Mouse (Mus musculus) ovary, postnatal 10 days (tissue): ENCODE results near the gene Ndufb5.
"Not testable (repeated sequence)": the region's sequence is repeated elsewhere in the genome, so short reads cannot be mapped to it uniquely, and the experiment has no call there.

Source experiments
- DNase-seq: peaks from one replicate; pipeline ENCODE4 v3.0.0; 2022; ENCODE audit warnings: low spot score

Ndufb5 gene

DNA sequence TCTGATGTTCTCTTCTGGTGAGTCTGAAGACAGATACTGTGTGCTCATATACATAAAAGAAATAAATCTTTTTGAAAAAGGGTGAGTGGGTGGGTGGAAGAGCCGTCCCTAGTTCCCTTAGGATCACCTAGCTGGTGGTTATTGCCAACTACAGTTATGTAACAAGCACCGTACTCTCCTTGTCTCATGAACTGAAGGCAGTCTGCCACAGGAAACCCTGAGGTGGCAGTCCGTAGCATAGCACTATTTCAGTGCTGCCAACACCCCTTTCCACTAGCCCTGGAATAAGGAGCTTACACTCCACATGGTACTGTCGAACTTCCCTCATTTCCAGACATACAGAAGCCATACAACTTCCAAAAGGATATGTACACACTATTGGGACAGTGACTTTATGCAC, 8.9 kb upstream of the Ndufb5 start:
- no peak for DNase-seq

DNA sequence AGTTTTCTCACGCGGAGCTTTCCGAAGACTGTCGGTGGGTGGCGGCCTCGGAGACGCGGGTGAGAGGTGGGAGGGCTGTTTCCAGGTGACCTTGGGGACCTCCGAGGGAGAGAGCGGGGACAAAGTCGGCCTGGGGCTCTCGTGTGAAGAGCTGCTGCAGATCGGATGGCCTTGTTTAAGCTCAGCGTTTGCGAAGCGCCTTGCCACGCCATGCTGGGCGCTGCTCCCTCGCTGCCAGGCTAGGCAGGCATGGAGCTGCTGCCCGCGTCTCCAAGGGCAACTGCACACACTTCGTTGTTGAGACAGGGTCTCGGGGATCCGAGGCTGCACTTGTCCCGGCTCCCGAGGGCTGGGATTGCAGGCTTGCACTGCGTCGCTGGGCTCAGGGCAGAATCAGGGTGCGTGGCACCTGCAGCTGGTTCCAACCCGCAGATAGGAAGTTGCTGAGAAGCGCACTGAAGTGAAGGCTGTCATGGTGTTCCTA, 424 bp downstream of the Ndufb5 start, which contains the start of gene Mrpl47:
TSS of gene Mrpl47 (minus strand) at position 434 of the 484 bp plus-strand sequence.
- DNase-seq: peak; percentile 4

DNA sequence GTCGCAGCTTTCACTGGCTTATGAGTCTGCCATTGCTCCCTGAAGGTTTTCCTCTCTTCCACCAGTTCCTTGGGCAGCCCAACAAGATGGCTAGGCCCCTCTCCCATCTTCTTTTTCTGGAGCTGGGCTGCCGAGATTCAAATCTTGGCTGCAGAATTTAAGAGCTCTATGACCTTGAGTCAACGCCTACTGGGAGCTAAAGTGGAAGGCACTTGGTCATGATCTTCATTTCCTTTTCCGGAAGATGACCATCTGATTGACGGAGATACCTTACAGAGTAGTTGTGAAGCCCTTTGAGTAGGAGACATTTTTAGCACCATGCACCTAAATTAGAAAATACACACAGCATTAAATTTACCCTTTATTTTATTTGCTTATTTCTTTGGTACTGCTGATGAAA, 1.8 kb downstream of the Ndufb5 start:
- DNase-seq: no peak

DNA sequence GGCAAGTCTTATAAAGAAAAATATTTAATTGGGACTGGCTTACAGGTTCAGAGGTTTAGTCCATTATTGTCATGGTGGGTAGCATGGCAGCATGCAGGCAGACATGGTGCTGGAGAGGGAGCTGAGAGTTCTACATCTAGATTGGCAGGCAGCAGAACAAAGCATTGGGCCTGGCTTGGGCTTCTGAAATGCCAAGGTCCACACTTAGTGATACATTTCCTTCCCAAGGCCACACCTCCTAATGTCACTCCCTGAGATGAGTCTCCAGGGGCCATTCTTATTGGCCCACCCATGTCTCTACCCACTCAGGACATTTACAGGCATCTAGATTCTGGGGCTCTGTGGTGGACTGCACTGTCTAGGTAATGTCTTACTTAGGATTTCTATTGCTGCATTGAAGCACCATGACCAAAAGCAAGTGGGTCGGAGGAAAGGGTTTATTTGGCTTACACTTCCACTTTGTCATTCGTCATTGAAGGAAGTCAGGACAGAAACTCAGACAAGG, 5.5 kb downstream of the Ndufb5 start:
- DNase-seq: no peak

DNA sequence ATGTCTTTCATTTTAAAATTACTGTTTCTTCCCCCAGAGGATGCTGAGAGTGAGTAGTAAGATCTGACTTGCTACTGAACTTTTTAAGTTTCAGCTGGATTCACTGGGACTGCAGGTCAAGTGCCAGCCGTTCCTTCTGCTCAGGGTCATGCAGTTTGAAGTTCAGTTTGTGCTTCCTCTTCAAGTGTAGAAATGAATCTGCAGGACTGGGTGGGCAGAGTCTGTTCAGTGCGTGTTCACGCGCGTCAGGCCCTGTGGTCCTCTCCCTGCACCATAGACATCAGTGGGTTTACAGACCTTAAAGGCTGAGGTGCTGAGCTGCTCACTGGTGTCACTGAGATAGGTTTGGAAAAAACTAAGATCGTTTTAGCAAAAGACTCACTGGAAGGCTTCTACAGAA, 8.2 kb downstream of the Ndufb5 start:
- DNase-seq: no peak

DNA sequence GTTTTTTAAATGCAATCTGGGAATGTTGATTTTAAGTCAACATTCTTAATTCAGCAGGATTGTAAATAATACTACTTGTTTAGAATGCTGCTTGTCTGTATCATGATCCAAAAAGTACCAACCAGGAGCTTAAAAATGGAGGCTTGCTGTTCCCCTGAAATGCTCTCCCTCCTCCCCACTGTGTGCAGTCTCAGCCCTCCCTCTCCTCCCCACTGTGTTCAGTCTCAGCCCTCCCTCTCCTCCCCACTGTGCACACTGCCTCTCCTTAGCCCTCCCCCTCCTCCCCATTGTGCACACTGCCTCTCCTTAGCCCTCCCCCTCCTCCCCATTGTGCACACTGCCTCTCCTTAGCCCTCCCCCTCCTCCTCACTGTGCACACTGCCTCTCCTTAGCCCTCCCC, 8.6 kb downstream of the Ndufb5 start:
- DNase-seq: not testable (repeated sequence)

DNA sequence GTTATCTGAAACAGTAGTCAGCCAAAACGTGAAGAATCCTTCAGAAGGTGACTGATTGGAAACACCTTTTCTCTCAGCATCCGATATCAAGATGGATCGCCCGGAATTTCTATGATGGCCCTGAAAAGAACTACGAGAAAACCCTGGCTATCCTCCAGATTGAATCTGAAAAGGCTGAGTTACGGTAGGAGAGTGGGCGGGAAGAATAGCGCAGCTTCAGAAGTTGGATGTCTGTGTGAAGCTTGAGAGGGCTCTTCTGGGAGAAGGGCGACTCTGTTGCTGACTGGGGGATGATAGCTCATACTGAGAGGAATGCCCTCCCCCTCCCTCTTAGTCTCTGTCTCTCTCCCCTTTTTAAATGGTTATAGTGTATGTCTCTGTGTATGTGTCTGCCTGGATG, 11.6 kb downstream of the Ndufb5 start:
- DNase-seq: no peak

DNA sequence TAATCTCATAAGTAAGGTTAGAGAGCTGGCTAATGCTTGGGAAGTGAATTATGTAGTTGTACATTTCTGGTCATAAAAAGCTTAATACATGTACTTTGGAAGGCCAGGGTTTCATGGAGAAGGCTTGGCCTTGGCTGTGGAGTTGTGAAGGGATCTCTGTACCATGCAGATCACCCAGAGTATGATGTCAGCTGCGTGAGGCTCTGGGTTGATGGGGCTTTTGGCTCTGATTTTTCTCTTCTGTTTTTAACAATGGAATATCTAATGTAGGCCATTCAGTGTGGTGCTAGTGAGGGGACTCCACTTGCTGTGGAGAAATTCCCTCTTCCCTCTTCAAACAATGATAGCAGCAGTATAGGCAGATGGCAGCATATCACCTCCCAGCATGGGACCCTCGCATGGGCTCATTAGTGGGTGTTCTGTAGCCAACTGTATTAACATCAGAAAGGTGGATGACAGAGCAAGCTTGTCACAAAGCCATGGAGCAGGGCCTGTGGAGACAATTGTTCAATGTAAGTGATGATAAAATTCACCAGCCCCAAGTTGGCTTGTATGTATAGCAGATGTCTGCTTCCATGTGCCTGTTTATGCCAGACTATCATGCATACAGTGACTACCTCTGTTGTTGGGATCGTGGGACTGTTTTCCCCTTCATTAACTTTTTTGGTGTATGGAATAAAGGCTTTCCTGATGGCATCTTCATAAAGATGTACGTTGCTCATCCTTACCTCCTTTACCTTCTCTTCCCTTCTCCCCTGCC, 13.2 kb downstream of the Ndufb5 start:
- no peak for DNase-seq

DNA sequence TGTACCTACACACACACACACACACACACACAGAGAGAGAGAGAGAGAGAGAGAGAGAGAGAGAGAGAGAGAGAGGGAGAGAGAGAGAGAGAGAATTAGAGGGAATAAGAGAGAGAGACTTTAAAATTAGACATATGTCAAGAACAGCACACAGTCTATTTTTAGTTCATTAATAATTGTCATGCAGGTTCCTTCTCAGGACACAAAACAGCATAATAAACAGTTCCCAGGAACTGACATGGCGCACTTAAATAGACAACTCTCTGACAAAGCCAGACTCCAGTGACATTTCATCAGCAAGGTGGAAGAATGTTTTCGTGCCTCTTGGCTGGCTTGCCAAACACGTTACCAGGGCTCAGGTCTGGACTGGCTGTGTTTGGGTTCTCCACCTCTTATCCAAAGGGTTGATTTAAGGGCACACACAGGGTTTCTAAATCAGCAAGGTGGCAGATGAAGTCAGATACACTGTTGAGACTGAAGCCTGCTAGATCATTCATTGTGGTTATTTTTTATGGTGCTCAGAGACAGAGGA, 17.7 kb downstream of the Ndufb5 start:
- no peak for DNase-seq

DNA sequence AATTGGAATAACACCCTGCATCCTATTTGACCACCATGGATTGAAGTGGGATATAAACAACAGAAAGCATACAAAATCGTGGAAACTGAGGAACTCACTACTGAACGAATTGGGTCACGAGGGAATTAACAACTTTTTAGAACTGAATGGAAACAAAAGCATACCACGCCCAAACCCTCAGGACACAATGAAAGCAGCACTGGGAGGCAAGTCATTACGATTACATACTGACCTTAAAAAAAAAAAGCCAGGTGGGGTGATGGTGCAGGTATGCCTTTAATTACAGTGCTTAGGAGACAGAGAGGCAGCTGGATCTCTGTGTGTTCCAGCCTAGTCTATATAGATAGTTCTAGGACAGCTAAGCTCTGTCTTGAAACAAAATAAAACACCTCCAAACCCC, 22.4 kb downstream of the Ndufb5 start:
- no peak for DNase-seq

DNA sequence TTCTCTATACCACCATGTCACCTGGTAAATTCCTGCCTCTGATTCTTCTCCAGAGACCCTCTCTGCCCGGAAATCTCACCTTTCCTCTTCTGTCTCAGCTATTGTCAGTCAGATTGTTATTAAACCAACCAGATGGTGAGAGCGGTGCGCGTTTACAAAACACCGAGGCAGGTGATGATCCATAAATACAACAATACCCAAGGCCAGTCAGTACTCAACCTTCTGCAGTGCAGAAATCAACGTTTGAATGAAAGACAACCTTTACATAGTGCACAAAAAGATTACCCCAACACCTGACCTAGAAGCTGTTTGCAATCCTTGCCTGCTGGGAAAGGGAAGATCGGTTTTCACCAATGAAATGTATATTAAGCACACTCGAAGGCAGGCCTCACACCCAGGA, 26.2 kb downstream of the Ndufb5 start:
- no peak for DNase-seq

DNA sequence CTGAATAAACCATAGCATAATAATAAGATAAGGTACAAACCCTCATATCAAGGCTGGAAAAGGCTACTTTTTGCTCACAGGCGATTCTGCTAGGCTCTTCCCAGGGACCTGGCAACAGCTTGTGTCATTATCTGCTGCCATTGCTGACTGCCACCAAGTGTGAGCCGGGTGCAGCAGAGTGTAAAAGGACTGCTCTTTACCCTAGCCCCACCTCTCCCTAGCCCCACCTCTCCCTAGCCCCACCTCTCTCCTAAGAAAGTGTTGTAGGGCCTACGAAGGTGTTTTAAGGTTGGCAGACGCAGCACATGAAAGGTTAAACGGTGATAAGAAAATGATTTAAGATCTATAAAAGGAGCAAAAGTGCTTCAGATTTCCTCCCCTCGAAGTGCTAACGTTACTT, 27.1 kb downstream of the Ndufb5 start:
- no peak for DNase-seq

DNA sequence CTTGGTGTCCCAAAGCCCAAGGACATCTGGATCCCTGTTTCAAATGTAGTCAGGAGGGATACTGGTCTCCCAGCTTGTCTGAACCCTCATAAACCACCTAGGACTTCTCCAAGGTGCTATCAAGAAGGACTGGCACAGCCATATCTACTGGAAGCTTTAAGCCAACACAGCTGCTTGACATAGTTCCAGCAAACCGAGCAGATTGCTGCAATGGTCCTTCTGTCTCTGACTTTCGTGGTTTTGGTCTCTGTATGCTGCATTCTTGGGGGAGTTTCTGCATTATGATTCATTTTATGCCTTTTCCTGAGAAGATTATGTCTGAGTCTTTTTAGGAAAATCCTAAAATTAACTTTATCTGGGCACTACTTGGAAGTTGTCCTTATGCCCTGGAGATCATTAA, 34.0 kb downstream of the Ndufb5 start:
- no peak for DNase-seq
